Mouse (Mus musculus): Measurements from ENCODE around the gene Rpl13.

The Rpl13 gene

DNA sequence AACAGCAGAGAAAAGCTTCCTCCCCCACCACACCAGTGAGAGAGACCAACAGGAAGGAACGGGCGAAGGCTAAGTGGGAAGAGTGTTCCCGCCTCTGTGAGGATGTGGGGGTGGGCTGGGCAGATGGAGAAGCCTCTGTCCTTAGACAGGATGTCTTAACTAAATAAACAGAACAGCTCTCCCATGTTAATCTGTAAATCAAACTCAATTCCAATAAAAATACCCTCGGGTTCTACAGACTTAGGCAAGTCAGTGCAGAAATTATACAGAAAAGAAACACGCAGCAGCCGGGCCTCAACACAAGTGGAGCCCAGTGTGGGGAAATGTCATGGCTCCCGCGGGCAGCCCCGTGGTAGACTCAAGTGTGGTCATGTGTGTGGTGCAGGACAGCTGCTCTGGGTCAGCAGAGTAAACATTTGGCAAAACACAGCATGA, 48.6 kb downstream of the Rpl13 start:
- DNase-seq (ENCODE audit: low read depth, low spot score): no peak

Measured in embryo, embryonic 11.5 days (tissue).